Mouse (Mus musculus): ENCODE results near the gene Vmn1r138.
"Not testable (repeated sequence)": the region's sequence is repeated elsewhere in the genome, so short reads cannot be mapped to it uniquely, and the experiment has no call there.

Gene Vmn1r138

DNA sequence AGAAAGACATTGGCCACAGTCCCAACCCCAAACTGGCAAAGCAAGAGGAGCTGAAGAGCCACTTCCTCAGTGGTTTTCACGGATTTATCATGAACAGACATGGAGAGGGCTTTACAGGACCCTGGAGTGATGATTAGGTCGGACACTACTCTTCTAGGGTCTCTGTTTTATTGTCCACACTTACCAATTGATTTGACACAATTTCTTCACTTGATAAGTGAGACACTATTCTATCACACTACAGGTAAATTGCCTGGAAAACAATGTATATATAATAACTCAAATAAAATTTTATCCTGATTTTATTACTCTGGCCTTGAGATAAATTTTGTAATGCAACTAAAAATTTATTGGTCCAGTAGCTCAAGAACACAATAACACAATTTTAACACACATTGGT lies at the start of gene Vmn1r138:
Gene Vmn1r138 (minus strand): TSS at position 101 of the 400 bp plus-strand sequence.
- not testable (repeated sequence) for DNase-seq (ENCODE audit: low spot score)

DNA sequence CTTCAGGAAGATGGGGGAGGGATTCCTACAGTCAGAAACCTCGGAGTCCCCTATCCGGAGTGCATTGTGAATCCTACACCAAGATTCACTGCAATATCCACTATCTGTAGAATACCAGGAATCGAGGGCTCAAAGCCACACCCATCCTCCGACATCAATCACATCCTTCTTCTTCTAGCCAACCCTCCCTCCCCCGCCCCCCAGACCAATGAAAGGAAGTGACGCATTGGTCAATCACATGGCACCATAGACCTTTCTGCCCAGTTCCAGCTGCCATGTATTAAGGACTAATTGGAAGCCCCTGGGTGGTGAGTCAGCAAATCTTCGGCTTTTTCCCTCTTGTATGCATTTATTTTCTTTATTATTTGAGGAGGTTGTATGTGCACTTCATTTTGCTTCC lies 40.1 kb upstream of the Vmn1r138 start, which contains the start of gene Vmn1r139:
Gene Vmn1r139 (plus strand): TSS at position 301 of the 400 bp plus-strand sequence.
- not testable (repeated sequence) for DNase-seq (ENCODE audit: low spot score)

DNA sequence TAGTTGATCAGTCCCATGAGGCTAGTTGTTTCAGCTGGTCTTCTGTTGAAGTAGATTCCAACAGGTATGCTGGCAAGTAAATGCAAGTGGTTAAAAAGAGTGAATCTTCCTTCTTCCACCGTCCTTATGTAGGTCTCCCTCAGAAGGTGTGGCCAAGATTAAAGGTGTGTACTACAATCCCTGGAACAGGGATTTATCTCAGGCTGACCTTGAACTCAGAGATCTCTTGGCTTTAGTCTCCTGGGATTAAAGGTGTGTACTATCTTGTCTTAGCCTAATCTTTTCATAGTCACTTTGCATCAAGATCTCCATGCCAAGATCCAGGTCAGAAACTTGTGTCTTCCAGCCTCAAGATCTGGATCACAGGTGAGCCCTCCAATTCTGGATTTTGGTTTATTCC lies 27.5 kb upstream of the Vmn1r138 start, which contains the start of gene Gm6176:
Gene Gm6176 (minus strand): TSS at position 101 of the 400 bp plus-strand sequence.
- DNase-seq (ENCODE audit: low spot score), result not testable (repeated sequence)

DNA sequence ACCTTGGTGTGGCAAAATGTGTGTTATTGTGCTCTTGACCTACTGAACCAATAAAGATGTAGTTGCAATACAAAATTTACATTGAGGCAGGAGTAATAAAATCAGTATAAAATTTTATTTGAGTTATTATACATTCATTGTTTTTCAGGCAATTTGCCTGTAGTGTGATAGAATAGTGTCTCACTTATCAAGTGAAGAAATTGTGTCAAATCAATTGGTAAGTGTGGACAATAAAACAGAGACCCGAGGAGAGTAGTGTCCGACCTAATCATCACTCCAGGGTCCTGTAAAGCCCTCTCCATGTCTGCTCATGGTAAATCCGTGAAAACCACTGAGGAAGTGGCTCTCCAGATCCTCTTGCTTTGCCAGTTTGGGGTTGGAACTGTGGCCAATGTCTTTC lies 34.4 kb downstream of the Vmn1r138 start, which contains the start of gene Vmn1r137:
Gene Vmn1r137 (plus strand): TSS at position 301 of the 400 bp plus-strand sequence.
- DNase-seq (ENCODE audit: low spot score), result not testable (repeated sequence)

All from yolk sac, embryonic 10.5 days (tissue).